Mouse (Mus musculus) frontal cortex, adult 2 months (tissue): Measurements from ENCODE around the gene Pfkfb3. TPM values are rescaled to one million over a fixed set of nuclear protein-coding genes. Genes with fewer than 3 reads are reported as not detected.
A peak's percentile ranks its signal among the peaks of the same experiment; 100 is the strongest.
"Not testable (repeated sequence)": the region's sequence is repeated elsewhere in the genome, so short reads cannot be mapped to it uniquely, and the experiment has no call there.

Experiments
- DNase-seq, 2 experiments: peaks; one replicate each; pipeline ENCODE4 v3.0.0; 2022; ENCODE audit warnings: low spot score in 1 of 2; ENCODE audit errors: extremely low spot score in 1 of 2
- polyA plus RNA-seq: library from polyadenylated mRNA; depleted of rRNA; stranded (reverse); fragments of >200 nt; gene quantifications from 2 replicates; pipeline ENCODE4 v1.2.3, GENCODE M21; 2012

Gene Pfkfb3
- polyA plus RNA-seq, 1 experiment: 20.1 TPM

DNA sequence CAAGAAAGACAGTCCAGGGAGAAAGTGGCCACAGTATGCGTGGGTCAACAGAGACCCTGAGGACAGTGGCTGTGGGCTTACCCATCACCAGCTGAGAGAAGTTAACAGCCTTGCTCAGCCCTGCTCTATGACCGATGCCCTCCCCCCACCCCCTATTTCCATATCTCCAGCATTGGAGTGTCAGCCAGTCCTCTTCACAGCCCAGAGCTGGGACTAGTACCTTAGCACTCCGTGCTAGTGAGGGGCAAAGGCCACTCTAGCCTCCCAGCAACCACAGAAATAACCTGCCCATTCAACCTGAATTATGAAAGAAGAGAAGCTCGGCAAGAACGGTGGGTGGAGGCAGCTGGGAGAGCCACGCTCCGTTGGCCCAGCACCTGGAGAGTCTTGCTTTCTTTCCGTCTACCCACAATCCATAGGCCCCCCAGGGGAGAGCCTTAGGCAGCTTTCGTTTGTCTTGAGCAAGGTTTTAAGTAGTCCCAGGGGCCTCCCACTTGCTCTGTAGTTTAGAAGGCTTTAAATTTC is 1.5 kb downstream of the Pfkfb3 start:
- peak in 1 of 2 experiments; percentile 9 for DNase-seq

DNA sequence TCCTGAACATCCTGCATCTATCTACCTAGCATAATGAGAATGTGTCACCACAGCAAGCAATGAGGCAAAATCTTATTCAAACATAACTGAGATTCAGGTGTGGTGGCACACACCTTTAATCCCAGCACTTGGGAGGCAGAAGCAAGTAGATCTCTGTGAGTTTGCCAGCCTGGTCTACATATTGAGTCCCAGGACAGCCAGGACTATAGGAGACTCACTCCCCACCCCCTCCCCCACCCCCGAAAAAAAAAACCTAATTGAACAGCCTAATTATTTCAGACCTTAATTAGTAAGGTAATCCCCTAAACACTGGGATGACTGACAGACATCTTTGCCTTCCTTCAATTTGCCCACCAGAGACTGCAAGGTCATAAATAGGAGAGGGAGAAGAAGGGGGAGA is 2.2 kb downstream of the Pfkfb3 start:
- no peak for DNase-seq

DNA sequence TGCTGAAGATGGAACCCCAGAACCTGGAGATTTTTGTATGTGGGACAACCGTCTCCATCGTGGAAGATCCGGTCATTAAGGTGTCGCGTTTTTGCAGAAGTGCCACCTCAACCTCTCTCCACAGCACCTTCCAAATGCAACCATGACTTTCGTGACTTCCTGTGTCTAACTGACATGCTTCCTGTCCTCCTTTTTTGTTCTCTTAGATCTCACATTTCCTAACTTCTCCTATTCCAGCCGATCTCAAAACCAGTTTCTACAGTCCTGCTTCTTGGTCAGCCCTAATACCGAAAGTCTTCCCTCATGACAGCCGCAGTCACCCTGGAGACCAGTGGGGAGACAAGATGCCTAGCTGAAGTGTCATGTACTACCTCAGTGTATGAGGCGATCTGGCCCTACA is 5.4 kb downstream of the Pfkfb3 start:
- no peak for DNase-seq

DNA sequence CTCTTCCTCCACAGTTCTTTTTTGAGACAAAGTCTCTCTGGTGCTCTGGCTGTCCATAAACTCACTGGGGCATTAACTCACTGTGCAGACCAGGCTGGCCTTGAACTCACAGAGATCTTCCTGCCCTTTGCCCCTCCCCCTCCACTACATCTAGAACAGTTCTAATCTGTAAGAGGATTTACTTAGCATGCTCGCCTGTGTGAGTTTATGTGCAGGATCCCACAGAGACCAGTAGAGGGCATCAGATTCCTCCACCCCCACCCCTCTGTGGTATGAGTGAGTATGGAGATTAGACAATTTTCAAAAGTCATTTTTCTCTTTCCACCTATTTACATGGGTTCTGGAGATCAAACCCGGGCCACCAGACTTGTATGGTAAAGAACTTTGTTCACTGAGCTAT is 6.3 kb downstream of the Pfkfb3 start:
- peak in 1 of 2 experiments; percentile 15 for DNase-seq

DNA sequence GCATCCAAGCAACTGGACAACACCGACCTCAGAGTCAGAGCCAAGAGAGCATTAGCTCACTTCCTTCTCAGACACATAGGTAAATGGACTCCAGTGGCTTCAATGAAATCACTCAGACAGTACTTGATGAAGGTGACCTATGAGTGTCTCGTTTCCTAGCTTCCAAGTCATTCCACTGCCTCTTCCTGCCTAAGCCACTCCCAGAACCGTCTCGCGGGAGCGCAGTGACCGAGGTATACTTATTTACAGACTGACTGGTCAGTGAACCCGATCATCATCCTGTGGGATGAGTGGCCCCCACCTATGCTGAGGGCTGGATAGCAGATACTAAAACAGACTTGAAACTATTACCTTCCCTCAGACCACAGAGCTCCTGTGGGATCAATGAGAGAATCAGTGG is 7.8 kb downstream of the Pfkfb3 start:
- DNase-seq: no peak

DNA sequence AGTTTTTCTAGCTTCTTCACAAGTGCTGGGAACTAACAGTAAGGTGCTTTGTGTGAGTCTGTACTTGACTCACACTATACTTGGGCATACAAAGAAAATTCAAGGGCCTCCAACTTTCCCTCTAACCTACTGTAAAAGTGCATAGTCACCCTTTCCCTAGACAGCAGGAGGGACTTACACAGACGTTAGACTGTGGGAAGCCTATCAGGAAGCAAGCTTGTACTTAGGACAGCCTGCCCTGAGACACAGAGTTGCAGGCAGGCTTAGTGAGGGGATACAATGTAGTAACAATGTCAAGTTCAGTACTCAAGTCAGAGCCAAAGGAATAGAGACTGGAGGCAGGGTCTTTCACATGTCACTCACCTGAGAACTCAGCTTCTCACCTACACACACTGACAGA is 8.5 kb downstream of the Pfkfb3 start:
- no peak for DNase-seq

DNA sequence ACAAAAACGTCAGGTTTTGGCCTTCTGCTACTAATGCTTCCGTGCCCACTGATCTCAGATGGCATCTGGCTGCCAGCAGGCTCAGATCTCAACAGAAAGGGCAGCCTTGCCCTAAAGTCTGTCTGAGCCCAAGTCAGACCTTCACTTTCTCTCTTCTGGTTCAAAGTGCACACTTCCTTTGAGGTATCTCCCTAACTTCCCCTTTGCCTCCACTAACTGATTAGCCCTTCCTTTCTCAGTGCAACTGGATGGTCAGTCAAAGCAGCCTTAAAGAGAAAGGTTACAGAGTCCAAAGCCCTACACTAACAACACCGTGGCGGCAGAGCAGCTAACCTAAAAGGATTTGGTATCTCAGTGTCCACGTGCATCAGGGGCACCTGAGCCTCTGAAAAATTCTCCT is 9.5 kb downstream of the Pfkfb3 start:
- no peak for DNase-seq

DNA sequence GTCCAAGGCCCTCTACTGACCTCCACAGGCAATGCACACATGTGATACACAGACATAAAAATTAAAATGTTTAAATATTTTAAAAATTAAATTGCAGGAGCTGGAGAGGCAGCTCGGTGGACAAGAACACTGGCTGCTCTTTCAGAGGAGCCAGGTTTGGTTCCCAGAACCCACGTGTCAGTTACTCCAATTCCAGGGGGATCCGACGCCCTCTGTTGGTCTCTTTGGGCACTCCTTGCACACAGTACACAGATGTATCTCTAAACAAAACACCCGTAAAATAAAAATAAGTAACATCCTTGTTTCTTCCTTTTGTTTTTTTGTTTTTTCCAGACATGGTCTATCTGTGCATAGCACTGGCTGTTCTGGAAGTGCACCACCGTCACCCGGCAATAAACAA is 10.7 kb downstream of the Pfkfb3 start:
- DNase-seq: no peak

GRCm38 (mm10) chr2:11542640-11543039 is 11.2 kb downstream of the Pfkfb3 start:
- peak; percentile 46 to 87 for DNase-seq

- DNase-seq: no peak
These were observed 11.8 kb downstream of the Pfkfb3 start for GRCm38 (mm10) chr2:11542121-11542520.

DNA sequence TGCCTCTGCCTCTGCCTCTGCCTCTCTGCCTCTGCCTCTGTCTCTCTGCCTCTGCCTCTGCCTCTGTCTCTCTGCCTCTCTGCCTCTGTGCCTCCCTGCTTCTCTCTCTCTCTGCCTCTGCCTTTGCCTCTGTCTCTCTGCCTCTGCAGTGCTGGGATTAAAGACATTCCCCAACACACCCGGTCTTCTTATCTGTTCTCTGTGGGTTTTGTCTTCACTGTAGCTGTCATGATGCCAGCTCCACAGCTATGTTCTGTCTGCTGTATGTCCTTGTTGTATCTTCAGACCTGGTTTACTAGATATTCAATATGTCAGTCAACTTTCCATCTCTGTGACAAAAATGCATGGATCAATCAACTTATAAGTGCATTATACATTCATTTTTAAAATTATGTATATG is 12.3 kb downstream of the Pfkfb3 start:
- DNase-seq: not testable (repeated sequence)

DNA sequence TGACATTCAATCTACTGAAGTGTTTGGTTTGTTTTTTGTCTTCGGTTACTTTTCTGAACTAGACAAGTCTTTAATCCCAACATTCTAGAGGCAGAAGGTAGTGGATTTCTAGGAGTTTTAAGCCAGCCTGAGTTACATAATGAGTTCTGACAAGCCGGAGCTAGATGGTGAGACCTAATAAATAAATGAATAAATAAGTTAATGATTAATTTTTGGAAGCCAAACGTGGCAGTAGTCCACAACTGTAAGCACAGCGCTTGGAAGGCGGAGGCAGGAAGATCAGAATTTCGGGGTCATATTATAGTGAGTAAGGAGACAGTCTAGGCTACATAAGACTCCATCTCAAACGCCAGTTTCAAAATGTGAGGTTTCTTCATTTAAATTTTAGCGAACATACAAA is 17.9 kb downstream of the Pfkfb3 start:
- DNase-seq: no peak

GRCm38 (mm10) chr2:11535412-11535928 is 18.4 kb downstream of the Pfkfb3 start:
- peak; percentile 84 to 88 for DNase-seq

DNA sequence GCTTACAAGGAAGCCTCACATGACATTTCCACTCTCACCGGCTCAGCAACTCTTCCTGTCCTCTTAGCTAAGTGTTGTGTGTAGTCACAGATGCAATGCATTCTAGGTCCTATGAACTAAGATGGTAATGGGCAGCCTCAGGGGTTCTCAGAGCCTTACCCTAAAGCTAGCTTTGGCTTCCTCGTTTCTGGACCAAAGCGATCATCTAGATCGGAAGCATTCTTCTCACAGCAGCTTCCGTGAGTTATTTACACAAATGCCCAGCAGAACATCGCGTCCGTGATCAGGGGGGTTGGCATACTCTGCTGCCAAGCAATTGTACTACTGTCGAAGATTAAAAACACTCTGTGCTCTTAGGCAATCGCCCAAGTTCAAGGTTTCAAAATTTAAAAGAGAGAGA is 19.1 kb downstream of the Pfkfb3 start:
- no peak for DNase-seq

DNA sequence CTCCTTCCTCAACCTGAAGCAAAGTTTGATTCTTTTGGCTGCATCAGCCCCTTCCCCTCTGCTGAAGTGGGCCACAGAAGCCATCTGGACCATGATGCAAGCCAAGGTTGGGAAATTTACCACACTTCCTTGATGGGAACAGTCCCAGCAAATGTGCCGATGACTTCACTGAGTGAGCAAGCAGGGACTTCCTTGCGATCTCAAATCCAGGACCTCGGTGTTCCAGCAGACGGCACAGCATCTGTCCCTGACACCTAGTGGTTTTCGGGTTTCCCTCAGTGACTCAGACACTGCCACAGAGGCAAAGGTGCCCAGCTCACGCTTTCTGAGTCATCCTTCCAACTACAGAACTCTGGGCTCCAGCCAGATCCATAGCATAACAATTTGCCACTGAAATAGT is 23.8 kb downstream of the Pfkfb3 start:
- DNase-seq: peak; percentile 73 to 86

DNA sequence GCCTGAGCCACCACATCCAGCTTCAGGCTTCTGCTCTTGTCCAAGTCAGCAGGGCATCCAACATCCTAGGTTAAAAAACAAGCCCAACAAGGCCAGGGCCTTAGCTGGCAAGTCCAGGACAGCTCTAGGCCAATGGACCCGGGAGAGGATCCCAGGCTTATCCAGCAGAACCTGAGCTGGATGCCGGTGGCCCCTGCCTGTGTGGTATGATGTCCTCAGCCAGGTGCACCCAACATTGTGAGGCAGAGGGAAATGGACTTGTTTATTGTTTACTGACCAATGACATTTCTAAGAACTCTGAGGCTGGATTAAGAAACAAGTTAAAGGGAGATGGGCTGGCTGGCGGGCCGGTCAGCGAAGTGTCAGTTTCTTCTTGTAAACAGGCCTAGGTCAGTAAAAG is 27.8 kb downstream of the Pfkfb3 start:
- no peak for DNase-seq

DNA sequence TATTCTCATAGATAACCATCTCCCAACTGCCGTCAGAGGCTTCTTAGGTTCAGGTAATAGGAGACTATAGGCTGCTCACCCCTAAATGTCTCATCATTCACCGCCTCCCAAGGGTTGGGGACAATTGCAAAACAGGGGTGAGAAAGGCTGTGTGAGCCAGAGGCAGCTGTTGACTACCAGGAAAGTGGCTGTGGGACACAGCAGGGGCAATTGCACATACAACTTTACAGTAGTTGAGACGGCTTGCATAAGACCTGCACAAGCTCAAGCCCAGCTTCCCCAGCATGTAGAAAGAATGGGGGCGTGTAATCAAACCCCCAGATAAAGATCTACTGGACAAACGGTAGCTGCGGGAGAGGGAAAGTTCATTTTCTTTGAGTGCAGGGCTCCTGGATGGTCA is 29.1 kb downstream of the Pfkfb3 start:
- DNase-seq: no peak

GRCm38 (mm10) chr2:11521758-11522157 is 32.1 kb downstream of the Pfkfb3 start:
- DNase-seq: no peak

DNA sequence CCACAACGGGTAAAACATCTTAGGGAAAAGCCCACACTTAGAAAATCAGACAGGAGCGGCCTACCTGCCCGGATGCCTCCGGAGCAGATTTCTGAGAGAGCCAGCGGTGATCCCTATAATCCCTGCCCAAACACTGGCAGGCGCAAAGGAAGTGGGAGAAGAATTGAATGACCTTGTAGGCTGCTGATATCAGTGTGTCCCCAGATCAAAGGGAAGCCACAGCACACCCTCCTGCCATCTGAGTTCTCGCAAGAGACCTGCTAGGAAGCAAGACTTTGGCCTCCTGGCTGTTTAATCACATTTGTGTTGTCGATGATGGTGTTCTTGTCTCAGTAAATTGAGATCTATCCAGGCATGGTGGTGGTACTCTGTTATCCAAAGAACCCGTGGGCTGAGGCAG is 33.1 kb downstream of the Pfkfb3 start:
- no peak for DNase-seq

DNA sequence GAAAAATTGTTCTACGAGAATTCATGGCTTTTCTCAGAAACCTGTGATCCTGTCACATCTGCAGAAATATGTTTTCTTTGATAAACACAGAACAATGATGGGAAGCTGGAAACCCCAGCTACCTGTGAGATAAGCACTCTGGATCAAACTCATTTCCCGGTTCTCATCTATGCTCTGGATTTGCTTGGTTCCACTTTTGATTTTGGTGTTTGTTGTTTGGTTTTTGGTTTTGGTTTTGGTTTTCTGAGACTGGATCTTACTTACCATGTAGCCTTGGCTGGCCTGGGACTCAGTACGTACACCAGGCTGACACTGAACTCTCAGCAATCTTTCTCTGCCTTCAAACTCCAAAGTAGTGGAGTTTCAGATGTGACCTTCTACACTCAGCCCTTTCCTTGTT is 38.0 kb downstream of the Pfkfb3 start:
- no peak for DNase-seq

DNA sequence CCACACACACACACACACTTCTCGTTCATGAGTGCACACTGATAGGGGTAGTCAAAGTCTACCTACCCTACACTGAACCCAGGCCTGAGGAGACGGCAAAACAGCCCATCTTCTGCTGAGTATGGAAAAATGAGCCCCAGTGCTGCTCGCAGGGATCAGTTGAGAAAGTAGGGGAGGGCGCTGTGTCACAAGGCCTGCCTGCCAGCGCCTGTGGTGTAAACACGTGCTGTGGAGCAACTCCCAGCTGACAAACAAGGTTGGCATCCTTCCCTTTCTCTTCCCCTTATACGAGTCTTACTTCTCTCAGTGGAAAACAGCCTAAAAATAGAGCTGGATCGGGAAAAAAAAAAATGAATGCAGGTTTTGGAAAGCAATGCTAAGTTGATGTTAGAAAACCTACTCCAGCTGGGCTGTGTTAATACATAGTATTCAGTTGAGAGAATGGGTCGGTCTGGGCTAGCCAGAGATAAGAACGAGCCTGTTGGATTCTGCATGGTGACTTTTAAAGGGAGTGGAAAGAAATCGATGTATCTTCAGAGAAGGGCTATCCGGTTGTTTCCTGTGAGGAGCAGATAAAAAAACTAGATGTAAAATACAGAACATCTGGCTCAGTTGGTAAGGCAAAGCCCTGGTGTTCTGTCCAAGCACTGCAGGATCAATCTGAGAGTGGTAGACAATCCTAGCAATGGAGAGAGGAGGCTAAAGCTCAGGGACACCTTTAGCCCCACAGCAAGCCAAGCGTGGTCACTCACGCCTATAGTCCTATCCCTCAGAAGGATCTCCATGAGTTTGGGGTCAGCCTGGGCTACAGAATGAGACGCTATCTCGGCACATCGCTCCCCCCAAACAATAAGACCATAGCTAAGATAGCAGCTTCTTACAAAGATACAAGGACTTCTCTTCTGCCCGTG is 40.6 kb downstream of the Pfkfb3 start:
- peak in 1 of 2 experiments; percentile 40 for DNase-seq

- no peak for DNase-seq
These were observed 41.8 kb downstream of the Pfkfb3 start for GRCm38 (mm10) chr2:11512127-11512526.
